Mouse (Mus musculus) pancreas, adult 10 weeks (tissue): ENCODE data around the gene Amy2a2. TPM values are rescaled to one million over a fixed set of nuclear protein-coding genes. Genes with fewer than 3 reads are reported as not detected.

Source experiments
- polyA plus RNA-seq: library from polyadenylated mRNA; stranded (reverse); fragments of 350-450 nt; fragmentation: Illumina TruSeq; extraction: RNeasy Lipid Tissue Mini Kit (QIAGEN cat#74804); gene quantifications from one replicate; pipeline ENCODE4 v1.2.3, GENCODE M21; 2015; ENCODE audit warnings: low read depth, low replicate concordance; ENCODE audit not compliant: insufficient read depth

The Amy2a2 gene
- polyA plus RNA-seq: 6,236 TPM

DNA sequence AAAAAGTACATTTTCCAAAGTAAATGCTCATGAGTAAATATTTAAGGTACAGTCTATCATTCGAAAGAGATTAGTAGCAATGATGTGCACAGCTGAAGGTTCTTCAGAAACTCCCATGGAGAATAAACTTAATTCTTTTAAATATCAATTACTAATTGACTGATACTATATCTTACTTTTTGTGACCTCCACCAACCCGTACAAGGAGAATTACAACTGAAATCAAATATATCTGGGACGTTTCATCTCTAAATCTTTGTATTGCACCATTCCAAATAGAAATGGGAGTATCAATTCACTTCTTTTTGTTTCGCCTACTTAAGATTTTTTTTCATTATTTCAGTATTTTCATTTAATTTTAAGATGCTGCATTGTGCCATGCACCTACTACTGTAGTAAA lies at the start of gene Amy2a2:
TSS of gene Amy2a2 (minus strand) at position 101 of the 400 bp plus-strand sequence.

GRCm38 (mm10) chr3:113323952-113324351 lies 32.5 kb downstream of the Amy2a2 start, which contains the start of gene Amy2a3:
TSS of gene Amy2a3 (minus strand) at chr3:113324052.

Other genes starting within 250 kb of the Amy2a2 start
- gene Amy2a5, start 97.8 kb downstream of the Amy2a2 start, polyA plus RNA-seq: 67,477 TPM
- 6,236 TPM for gene Amy2a4, start 65.2 kb downstream of the Amy2a2 start, polyA plus RNA-seq
- 6,236 TPM for gene Amy2a3, start 32.6 kb downstream of the Amy2a2 start, polyA plus RNA-seq
- gene Amy2a1, start 175.8 kb upstream of the Amy2a2 start, polyA plus RNA-seq: not detected